Mouse (Mus musculus): Measurements from ENCODE around the gene Ccdc57. TPM values are rescaled to one million over a fixed set of nuclear protein-coding genes. Genes with fewer than 3 reads are reported as not detected.
"Not testable (repeated sequence)": the region's sequence is repeated elsewhere in the genome, so short reads cannot be mapped to it uniquely, and the experiment has no call there.

The Ccdc57 gene
- polyA plus RNA-seq, 1 experiment from 2014 or later: 4.9 TPM

DNA sequence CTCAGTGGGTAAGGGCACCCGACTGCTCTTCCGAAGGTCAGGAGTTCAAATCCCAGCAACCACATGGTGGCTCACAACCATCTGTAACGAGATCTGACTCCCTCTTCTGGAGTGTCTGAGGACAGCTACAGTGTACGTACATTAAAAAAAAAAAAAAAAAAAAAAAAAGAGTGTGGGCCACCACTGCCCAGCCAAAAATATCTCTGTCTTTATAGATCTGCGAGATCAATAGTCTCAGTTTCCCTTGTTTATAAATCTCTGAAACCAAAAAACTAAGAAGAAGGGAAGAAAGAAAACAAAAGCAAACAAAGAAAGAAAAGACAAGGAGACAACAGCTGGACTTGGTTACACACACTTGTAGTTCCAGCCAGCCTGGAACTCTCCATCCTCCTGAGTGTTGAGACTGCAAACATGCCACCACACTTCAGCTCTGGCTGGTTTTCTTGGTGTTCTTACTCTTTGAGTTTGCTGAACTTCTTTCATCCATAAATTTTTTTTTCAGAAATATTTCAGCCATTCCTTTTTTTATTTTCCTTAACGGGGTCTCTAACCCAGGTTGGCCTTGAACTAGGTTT lies 133.3 kb downstream of the Ccdc57 start:
- 49% methylated on average over 6 of the region's 6 CpGs for WGBS
- no peak for ATAC-seq (ENCODE audit: insufficient number of reproducible peaks, low FRiP score)
- no peak overlapping the region for H3K4me3 ChIP-seq
- H3K27ac ChIP-seq (ENCODE audit: poor library complexity, severe bottlenecking): no peak overlapping the region
- peaks cover 22% of the 10 kb centered on the region for H3K4me1 ChIP-seq (replicated peaks)
- peaks cover 6% of the 10 kb centered on the region for H3K36me3 ChIP-seq
- H3K4me2 ChIP-seq: no peak overlapping the region
- no peaks in the 10 kb centered on the region for H3K27me3 ChIP-seq (replicated peaks)
- H3K9ac ChIP-seq: no peak overlapping the region
- H3K9me3 ChIP-seq (replicated peaks): no peaks in the 10 kb centered on the region

DNA sequence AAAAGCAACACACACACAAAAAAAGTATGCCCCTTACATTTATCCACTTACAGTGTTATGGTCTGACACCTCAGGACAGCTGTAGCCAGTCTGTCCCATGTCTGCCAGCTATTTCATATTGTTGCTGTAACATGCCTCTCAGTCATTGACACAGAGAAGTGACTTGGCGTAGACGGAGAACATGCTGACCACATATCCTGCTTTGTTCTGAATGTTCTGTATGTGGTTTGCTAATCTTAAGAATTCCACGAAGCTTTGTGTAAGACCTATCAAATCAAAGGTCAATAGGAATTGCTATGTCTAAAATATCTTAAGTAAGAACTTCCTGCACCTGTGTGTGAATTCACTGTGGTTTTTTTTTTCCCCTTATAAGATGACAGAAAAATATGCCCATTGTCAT lies 134.4 kb downstream of the Ccdc57 start:
- Histone ChIP-seq H3K4me2 (no peak overlapping the region), H3K9ac (no peak overlapping the region), H3K9me3 (replicated peaks) (no peaks in the 10 kb centered on the region), H3K27me3 (replicated peaks) (no peaks in the 10 kb centered on the region), H3K4me3 (no peak overlapping the region), H3K4me1 (replicated peaks) (peaks cover 22% of the 10 kb centered on the region), H3K27ac (ENCODE audit: poor library complexity, severe bottlenecking) (no peak overlapping the region), H3K36me3 (peaks cover 17% of the 10 kb centered on the region)
- ATAC-seq (ENCODE audit: insufficient number of reproducible peaks, low FRiP score): no peak
- WGBS: 75% methylated on average over 3 of the region's 3 CpGs

DNA sequence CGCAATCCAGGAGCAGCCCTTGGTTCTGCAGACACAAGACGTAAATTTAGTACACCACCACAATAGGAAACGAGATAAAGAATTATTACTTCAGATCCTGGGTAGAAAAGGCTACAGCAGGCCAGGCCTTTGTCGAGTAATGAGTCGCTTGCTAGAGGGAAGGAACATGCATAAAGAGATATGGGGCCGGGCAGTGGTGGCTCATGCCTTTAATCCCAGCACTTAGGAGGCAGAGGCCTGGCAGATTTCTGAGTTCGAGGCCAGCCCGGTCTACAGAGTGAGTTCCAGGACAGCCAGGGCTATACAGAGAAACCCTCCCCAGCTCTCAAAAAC lies 136.1 kb downstream of the Ccdc57 start:
- Histone ChIP-seq H3K27ac (ENCODE audit: poor library complexity, severe bottlenecking) (peak overlapping the region; percentile 72), H3K4me2 (peak overlapping the region; percentile 94), H3K9me3 (replicated peaks) (no peaks in the 10 kb centered on the region), H3K4me1 (replicated peaks) (peaks cover 22% of the 10 kb centered on the region), H3K4me3 (peak overlapping the region; percentile 83), H3K36me3 (peaks cover 34% of the 10 kb centered on the region), H3K9ac (peak overlapping the region; percentile 96), H3K27me3 (replicated peaks) (no peaks in the 10 kb centered on the region)
- 22% methylated on average over 8 of the region's 8 CpGs for WGBS
- peak; percentile 10; the same call in 1 of the 2 replicates for ATAC-seq (ENCODE audit: insufficient number of reproducible peaks, low FRiP score)

DNA sequence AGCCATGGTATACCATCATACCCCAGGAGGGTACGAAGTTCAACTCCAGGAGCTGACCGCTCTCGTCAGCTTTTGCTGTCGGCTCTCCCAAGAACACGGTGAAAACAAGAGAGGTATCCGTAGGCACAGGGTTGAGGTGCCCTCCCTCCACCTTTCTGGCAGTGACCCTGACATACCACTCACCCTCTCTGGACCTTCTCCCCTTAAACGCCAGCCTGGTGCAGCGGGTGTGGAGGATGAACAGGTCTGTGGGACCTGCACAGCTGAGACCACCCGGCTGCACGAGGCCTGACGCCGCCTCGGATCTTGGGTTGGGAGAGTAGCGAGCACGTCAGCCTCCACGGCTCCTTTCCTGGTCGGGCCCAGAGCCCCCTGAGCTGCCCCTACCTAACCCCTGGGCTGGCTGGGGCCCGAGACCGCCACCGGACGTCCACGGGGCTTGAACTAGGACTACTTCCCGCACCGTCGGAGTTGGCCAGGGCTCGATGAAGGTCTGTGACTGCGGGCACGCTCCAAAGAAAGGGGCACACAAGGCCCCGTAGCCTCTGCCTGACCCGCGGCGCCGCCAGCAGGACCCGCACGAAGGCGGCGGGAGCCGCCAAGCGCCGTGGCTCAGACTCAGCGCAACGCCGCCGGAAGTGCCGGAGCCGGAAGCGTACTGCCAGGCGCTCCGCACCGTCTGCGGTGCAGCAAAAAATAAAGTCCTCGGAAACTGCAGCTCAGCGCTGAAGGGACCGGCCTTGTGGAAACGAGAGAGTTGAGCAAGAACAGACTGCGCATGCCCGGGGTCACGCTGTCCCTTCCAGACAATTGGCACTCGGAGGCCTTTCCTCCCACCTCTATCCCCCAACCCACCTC lies 136.7 kb downstream of the Ccdc57 start, which contains the start of gene Dus1l:
Dus1l (minus strand) TSS at position 648 of the 858 bp plus-strand sequence.
- Histone ChIP-seq H3K9ac (peak within 1 kb of the TSS; percentile 96), H3K4me2 (peak within 1 kb of the TSS; percentile 94), H3K27me3 (replicated peaks) (no peaks in the 10 kb centered on the region), H3K36me3 (peaks cover 40% of the 10 kb centered on the region), H3K9me3 (replicated peaks) (no peaks in the 10 kb centered on the region), H3K27ac (ENCODE audit: poor library complexity, severe bottlenecking) (peak within 1 kb of the TSS; percentile 72), H3K4me3 (peak within 1 kb of the TSS; percentile 83), H3K4me1 (replicated peaks) (peaks cover 22% of the 10 kb centered on the region)
- peak; percentile 91 for ATAC-seq (ENCODE audit: insufficient number of reproducible peaks, low FRiP score)
- WGBS: 1% methylated on average over 59 of the region's 59 CpGs

DNA sequence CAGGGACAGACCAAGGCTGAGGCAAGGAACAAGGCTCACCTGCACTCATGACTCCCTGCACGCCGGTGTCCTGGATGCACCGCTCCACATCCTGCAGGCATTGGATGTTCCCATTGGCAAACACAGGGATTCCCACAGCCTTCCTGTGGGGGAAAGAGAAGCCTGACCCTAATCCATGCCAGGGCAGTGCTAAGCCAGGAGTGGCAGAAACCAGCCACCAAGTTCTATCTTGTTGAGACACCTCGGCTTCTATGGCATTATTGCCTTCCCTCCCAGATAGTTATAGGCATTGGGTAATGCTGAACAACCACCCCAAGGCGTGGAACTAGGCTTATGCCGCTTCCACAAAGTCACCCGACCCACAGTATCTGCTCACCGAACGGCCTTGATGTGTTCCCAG lies 140.0 kb downstream of the Ccdc57 start:
- no peak for ATAC-seq (ENCODE audit: insufficient number of reproducible peaks, low FRiP score)
- Histone ChIP-seq H3K27me3 (replicated peaks) (no peaks in the 10 kb centered on the region), H3K27ac (ENCODE audit: poor library complexity, severe bottlenecking) (no peak overlapping the region), H3K9me3 (replicated peaks) (no peaks in the 10 kb centered on the region), H3K9ac (no peak overlapping the region), H3K4me1 (replicated peaks) (peaks cover 16% of the 10 kb centered on the region), H3K4me3 (no peak overlapping the region), H3K36me3 (peaks cover 71% of the 10 kb centered on the region), H3K4me2 (no peak overlapping the region)
- 94% methylated on average over 9 of the region's 9 CpGs for WGBS

DNA sequence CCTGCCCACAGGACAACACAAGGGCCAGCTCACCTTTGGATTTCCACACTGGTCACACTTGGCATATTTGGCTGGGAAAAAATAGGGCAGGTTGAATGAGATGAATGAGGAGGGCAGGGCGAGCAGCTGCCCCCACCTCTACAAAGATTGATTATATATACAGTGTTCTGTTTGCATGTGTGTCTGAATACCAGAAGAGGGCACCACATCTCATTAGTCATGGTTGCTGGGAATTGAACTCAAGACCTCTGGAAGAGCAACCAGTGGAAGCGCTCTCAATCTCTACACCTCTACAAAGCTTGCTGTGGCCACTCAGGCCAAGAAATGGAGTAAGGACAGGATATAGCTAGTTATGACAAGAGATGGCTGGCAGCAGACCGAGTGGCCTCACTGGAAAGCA lies 142.9 kb downstream of the Ccdc57 start:
- no peak overlapping the region for H3K9ac ChIP-seq
- 88% methylated on average over 3 of the region's 3 CpGs for WGBS
- no peak overlapping the region for H3K4me2 ChIP-seq
- no peak for ATAC-seq (ENCODE audit: insufficient number of reproducible peaks, low FRiP score)
- no peaks in the 10 kb centered on the region for H3K27me3 ChIP-seq (replicated peaks)
- peaks cover 89% of the 10 kb centered on the region for H3K36me3 ChIP-seq
- peaks cover 15% of the 10 kb centered on the region for H3K4me1 ChIP-seq (replicated peaks)
- H3K4me3 ChIP-seq: no peak overlapping the region
- H3K9me3 ChIP-seq (replicated peaks): no peaks in the 10 kb centered on the region
- H3K27ac ChIP-seq (ENCODE audit: poor library complexity, severe bottlenecking): no peak overlapping the region

DNA sequence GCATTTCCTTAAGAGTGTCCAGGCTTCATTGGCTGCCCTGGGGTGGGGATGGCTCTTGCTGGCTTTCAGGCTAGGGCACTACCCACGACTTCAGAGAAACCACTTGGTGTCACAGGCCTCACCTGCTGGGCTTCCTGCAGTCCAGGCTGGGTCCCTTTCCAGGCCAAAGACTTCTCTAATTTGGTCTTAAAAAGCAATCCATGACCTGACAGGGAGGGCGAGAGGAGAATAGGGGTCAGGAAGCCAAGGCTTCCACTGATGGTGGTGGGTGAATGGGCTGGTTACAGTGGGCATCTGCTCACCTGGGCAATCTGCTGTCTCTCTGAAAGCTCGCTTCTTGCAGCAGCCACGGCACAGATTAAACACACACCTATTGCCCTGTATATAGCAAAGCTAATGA lies 143.3 kb downstream of the Ccdc57 start:
- H3K4me2 ChIP-seq: no peak overlapping the region
- H3K36me3 ChIP-seq: peaks cover 84% of the 10 kb centered on the region
- peaks cover 14% of the 10 kb centered on the region for H3K4me1 ChIP-seq (replicated peaks)
- no peaks in the 10 kb centered on the region for H3K9me3 ChIP-seq (replicated peaks)
- H3K27me3 ChIP-seq (replicated peaks): no peaks in the 10 kb centered on the region
- no peak overlapping the region for H3K4me3 ChIP-seq
- no peak overlapping the region for H3K27ac ChIP-seq (ENCODE audit: poor library complexity, severe bottlenecking)
- no peak for ATAC-seq (ENCODE audit: insufficient number of reproducible peaks, low FRiP score)
- no peak overlapping the region for H3K9ac ChIP-seq
- WGBS: 82% methylated on average over 4 of the region's 4 CpGs

DNA sequence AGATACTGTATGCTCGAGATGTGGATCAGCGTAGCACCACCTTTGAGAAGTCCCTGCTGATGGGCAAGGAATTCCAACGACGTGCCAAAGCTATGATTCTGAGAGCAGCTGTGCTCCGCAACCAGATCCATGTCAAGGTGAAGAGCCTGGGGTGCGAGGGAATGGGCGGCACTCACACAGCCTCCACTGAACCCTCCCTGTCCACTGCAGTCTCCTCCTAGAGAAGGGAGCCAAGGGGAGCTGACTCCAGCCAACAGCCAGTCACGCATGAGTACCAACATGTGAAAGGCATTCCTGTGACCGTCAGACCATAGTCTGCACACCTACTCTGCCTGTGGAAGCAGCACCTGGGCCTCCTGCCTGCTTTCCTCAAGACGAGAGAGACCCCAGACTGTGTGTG lies 144.2 kb downstream of the Ccdc57 start:
- peaks cover 16% of the 10 kb centered on the region for H3K4me1 ChIP-seq (replicated peaks)
- H3K9me3 ChIP-seq (replicated peaks); H3K27ac ChIP-seq (ENCODE audit: poor library complexity, severe bottlenecking); ATAC-seq (ENCODE audit: insufficient number of reproducible peaks, low FRiP score); H3K27me3 ChIP-seq (replicated peaks); H3K4me3 ChIP-seq; H3K4me2 ChIP-seq; H3K9ac ChIP-seq: not testable (repeated sequence)
- peaks cover 76% of the 10 kb centered on the region for H3K36me3 ChIP-seq
- 77% methylated on average over 9 of the region's 10 CpGs for WGBS

DNA sequence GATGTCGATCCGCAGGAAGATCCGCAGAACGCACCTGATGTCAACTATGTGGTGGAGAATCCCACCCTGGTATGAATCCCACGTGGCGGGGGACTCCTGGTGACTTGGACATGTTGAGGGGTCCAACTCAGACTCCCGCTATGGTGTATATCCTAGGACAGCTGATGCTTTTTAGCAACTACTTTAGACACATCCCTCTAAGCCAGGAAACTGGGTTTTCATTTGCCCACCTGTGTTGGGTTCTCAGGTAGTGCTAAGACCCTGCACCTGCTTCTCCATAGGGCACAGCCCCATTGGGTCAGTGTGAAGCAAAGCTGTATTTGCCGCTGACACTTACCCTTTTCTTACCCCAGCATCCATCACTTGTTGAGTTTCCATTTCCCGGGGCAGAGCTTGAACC lies 147.5 kb downstream of the Ccdc57 start:
- H3K4me2 ChIP-seq: peak overlapping the region; percentile 96
- WGBS: 33% methylated on average over 9 of the region's 9 CpGs
- H3K36me3 ChIP-seq: peaks cover 63% of the 10 kb centered on the region
- no peaks in the 10 kb centered on the region for H3K9me3 ChIP-seq (replicated peaks)
- peaks cover 21% of the 10 kb centered on the region for H3K4me1 ChIP-seq (replicated peaks)
- H3K4me3 ChIP-seq: peak overlapping the region; percentile 100
- H3K27me3 ChIP-seq (replicated peaks): peaks cover 8% of the 10 kb centered on the region; the same call in 1 of the 2 replicates
- no peak for ATAC-seq (ENCODE audit: insufficient number of reproducible peaks, low FRiP score)
- H3K27ac ChIP-seq (ENCODE audit: poor library complexity, severe bottlenecking): no peak overlapping the region
- H3K9ac ChIP-seq: peak overlapping the region; percentile 97

DNA sequence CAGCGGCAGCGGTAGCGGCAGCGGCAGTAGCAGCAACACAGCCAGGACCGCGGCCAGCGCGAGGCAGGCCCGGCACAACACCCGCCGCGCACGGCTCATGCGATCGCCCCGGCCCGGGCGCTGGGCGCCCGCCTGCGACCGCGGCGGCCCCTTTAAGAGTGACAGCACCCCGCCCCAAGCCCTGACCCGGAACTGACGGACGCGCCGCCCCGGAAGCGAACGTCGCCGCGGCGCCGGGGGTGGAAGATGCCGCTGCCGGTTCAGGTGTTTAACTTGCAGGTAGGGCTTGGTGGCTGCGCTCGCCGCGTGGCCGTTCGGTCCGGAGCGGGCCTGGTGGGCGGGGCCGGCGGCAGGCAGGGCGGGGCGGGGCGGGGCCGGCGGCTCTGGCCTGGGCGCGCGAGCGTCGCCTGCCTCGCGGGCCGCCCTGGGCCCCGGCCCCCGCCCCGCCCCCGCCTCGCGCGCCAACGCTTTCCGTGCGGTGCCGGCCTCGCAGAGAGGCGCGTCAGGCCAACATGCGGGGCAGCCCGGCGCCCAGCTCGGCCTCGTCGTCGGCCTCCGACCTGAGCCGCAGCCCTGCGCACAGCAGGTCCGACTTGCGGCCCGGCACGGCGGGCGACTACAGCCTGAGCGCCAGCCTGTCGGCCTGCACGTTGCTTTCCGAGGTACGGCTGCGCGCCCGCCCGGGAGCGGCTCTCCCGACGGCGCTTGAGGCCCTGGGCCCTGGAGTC lies 148.4 kb downstream of the Ccdc57 start, which contains the start of the genes Rfng and Gps1:
Rfng (minus strand) TSS at position 144 of the 728 bp plus-strand sequence.
Gps1 (plus strand) TSS at position 209 of the 728 bp plus-strand sequence.
- Histone ChIP-seq H3K4me3 (peak within 1 kb of the TSS; percentile 100), H3K27ac (ENCODE audit: poor library complexity, severe bottlenecking) (peak within 1 kb of the TSS; percentile 47; the same call in 1 of the 2 replicates), H3K9me3 (replicated peaks) (no peaks in the 10 kb centered on the region), H3K4me2 (peak within 1 kb of the TSS; percentile 96), H3K36me3 (peaks cover 57% of the 10 kb centered on the region), H3K4me1 (replicated peaks) (peaks cover 21% of the 10 kb centered on the region), H3K27me3 (replicated peaks) (peaks cover 8% of the 10 kb centered on the region; the same call in 1 of the 2 replicates), H3K9ac (peak within 1 kb of the TSS; percentile 97)
- peak; percentile 84 for ATAC-seq (ENCODE audit: insufficient number of reproducible peaks, low FRiP score)
- WGBS: under 1% methylated on average over 83 of the region's 107 CpGs
